Mouse (Mus musculus) CH12.LX (cell line): Measurements from ENCODE around the gene Obp2b. TPM values are rescaled to one million over a fixed set of nuclear protein-coding genes. Genes with fewer than 3 reads are reported as not detected.

Experiments
- DNase-seq: peaks from one replicate; pipeline ENCODE4 v3.0.0-alpha.2; 2013; ENCODE audit errors: extremely low read depth
- H3K27ac ChIP-seq: 2 replicates; pipeline ENCODE4 v1.5.1; 2012; ENCODE audit warnings: low read depth, mild to moderate bottlenecking, control low read depth, moderate library complexity; ENCODE audit not compliant: insufficient read depth
- H3K27me3 ChIP-seq: replicated peaks from 2 replicates; pipeline ENCODE3; 2012; ENCODE audit warnings: inconsistent platforms
- H3K36me3 ChIP-seq, 2 experiments: replicated peaks in 1 of 2; 2 replicates each; pipeline versions ENCODE3 to v1.6.1; 2012; ENCODE audit warnings: inconsistent platforms in 1 of 2, low read length in 1 of 2, mild to moderate bottlenecking in 1 of 2, mixed read lengths in 1 of 2, moderate library complexity in 1 of 2; ENCODE audit not compliant: control insufficient read depth in 1 of 2, insufficient read depth in 1 of 2
- H3K4me1 ChIP-seq, 2 experiments: 2 replicates each; pipeline ENCODE4 v1.6.1; 2012; ENCODE audit warnings: inconsistent platforms in 1 of 2, moderate library complexity in 1 of 2; ENCODE audit not compliant: insufficient read depth in 2 of 2, control insufficient read depth in 1 of 2
- H3K4me2 ChIP-seq: 2 replicates; pipeline ENCODE4 v1.6.1; 2012; ENCODE audit warnings: low read depth, mild to moderate bottlenecking, control low read depth; ENCODE audit not compliant: poor library complexity, insufficient read depth, severe bottlenecking
- H3K4me3 ChIP-seq, 3 experiments: fragments of 150-350 bp in 1 of 3; sonication (generic) in 1 of 3; replicated peaks in 1 of 3; 2 replicates each; pipeline versions ENCODE3 to v1.5.1; 2011 to 2012; ENCODE audit warnings: low read depth in 2 of 3, low read length in 2 of 3, mild to moderate bottlenecking in 2 of 3, moderate library complexity in 2 of 3, control low read depth in 1 of 3, improper control_type of control experiment in 1 of 3, inconsistent platforms in 1 of 3, mixed read lengths in 1 of 3; ENCODE audit not compliant: poor library complexity in 1 of 3
- H3K79me2 ChIP-seq: replicated peaks from 2 replicates; pipeline ENCODE4 v1.6.1; 2012; ENCODE audit warnings: mild to moderate bottlenecking, moderate library complexity; ENCODE audit not compliant: control insufficient read depth, poor library complexity, insufficient read depth, severe bottlenecking; ENCODE audit errors: extremely low read depth
- H3K9ac ChIP-seq: 2 replicates; pipeline ENCODE4 v1.6.1; 2012; ENCODE audit warnings: low read depth, mild to moderate bottlenecking, control low read depth, moderate library complexity; ENCODE audit not compliant: insufficient read depth
- H3K9me3 ChIP-seq: replicated peaks from 2 replicates; pipeline ENCODE3; 2012; ENCODE audit warnings: low read length, inconsistent platforms, mixed read lengths
- BHLHE40 ChIP-seq: IDR thresholded peaks from 2 replicates; pipeline ENCODE4 v1.6.1; 2011; ENCODE audit warnings: mild to moderate bottlenecking, low read depth, low read length, improper control_type of control experiment
- CHD1 ChIP-seq: IDR thresholded peaks from 2 replicates; pipeline ENCODE4 v1.6.1; 2012; ENCODE audit warnings: low read depth, low read length, improper control_type of control experiment, inconsistent platforms
- CHD2 ChIP-seq: IDR thresholded peaks from 2 replicates; pipeline ENCODE4 v1.6.1; 2011; ENCODE audit warnings: low read length, improper control_type of control experiment
- EP300 ChIP-seq: IDR thresholded peaks from 2 replicates; pipeline ENCODE4 v1.6.1; 2011; ENCODE audit warnings: low read length, improper control_type of control experiment
- ETS1 ChIP-seq: conservative IDR thresholded peaks from 2 replicates; pipeline ENCODE4 v1.6.1; 2012; ENCODE audit warnings: low read depth, mild to moderate bottlenecking, inconsistent platforms, low read length, improper control_type of control experiment, moderate library complexity
- GABPA ChIP-seq: IDR thresholded peaks from 2 replicates; pipeline ENCODE4 v1.6.1; 2012; ENCODE audit warnings: low read depth, low read length, improper control_type of control experiment, inconsistent platforms; ENCODE audit not compliant: insufficient replicate concordance
- HCFC1 ChIP-seq: IDR thresholded peaks from 2 replicates; pipeline ENCODE4 v1.6.1; 2012; ENCODE audit warnings: low read depth, mild to moderate bottlenecking, inconsistent platforms, low read length, improper control_type of control experiment
- JUND ChIP-seq: conservative IDR thresholded peaks from 2 replicates; pipeline ENCODE4 v1.6.1; 2011; ENCODE audit warnings: low read depth, low read length, improper control_type of control experiment
- MAFK ChIP-seq: IDR thresholded peaks from 2 replicates; pipeline ENCODE4 v1.6.1; 2011; ENCODE audit warnings: low read length, improper control_type of control experiment; ENCODE audit not compliant: insufficient replicate concordance
- MAZ ChIP-seq: IDR thresholded peaks from 2 replicates; pipeline ENCODE4 v1.6.1; 2012; ENCODE audit warnings: low read depth, mild to moderate bottlenecking, inconsistent platforms, low read length, improper control_type of control experiment, moderate library complexity
- MYC ChIP-seq: IDR thresholded peaks from 2 replicates; pipeline ENCODE4 v1.6.1; 2011; ENCODE audit warnings: low read depth, mild to moderate bottlenecking, improper control_type of control experiment, low read length
- PAX5 ChIP-seq: IDR thresholded peaks from 2 replicates; pipeline ENCODE4 v1.6.1; 2012; ENCODE audit warnings: low read length, inconsistent platforms, mixed read lengths
- POLR2A ChIP-seq: IDR thresholded peaks from 2 replicates; pipeline ENCODE4 v1.6.1; 2011; ENCODE audit warnings: low read depth, mild to moderate bottlenecking, improper control_type of control experiment, low read length
- RAD21 ChIP-seq: IDR thresholded peaks from 2 replicates; pipeline ENCODE4 v1.6.1; 2011; ENCODE audit warnings: low read depth, mild to moderate bottlenecking, low read length, improper control_type of control experiment, moderate library complexity
- SIN3A ChIP-seq: IDR thresholded peaks from 2 replicates; pipeline ENCODE4 v1.6.1; 2012; ENCODE audit warnings: low read length, improper control_type of control experiment, inconsistent platforms
- TBP ChIP-seq: conservative IDR thresholded peaks from 2 replicates; pipeline ENCODE4 v1.6.1; 2011; ENCODE audit warnings: low read depth, low read length, improper control_type of control experiment
- USF1 ChIP-seq: IDR thresholded peaks from 2 replicates; pipeline ENCODE4 v1.6.1; 2014; ENCODE audit warnings: low read depth, mild to moderate bottlenecking, inconsistent platforms, low read length, improper control_type of control experiment
- USF2 ChIP-seq: conservative IDR thresholded peaks from 2 replicates; pipeline ENCODE4 v1.6.1; 2011; ENCODE audit warnings: low read depth, low read length, improper control_type of control experiment
- ZC3H11A ChIP-seq: IDR thresholded peaks from 2 replicates; pipeline ENCODE4 v1.6.1; 2012; ENCODE audit warnings: low read depth, mild to moderate bottlenecking, inconsistent platforms, low read length, improper control_type of control experiment
- ZKSCAN1 ChIP-seq: IDR thresholded peaks from 2 replicates; pipeline ENCODE4 v1.6.1; 2012; ENCODE audit warnings: low read depth, inconsistent platforms, low read length, improper control_type of control experiment, borderline replicate concordance
- ZMIZ1 ChIP-seq: IDR thresholded peaks from 2 replicates; pipeline ENCODE4 v1.6.1; 2012; ENCODE audit warnings: low read depth, mild to moderate bottlenecking, inconsistent platforms, low read length, improper control_type of control experiment
- ZNF384 ChIP-seq: IDR thresholded peaks from 2 replicates; pipeline ENCODE4 v1.6.1; 2012; ENCODE audit warnings: low read depth, low read length, improper control_type of control experiment, inconsistent platforms
- dilution Hi-C: fragments of 300-500 bp; cut with MboI; formaldehyde crosslinking; loops from 2 replicates; pipeline ENCODE4 v1.14.3; 2020; ENCODE audit warnings: low sequenced_read_pairs; ENCODE audit not compliant: extremely low pct_unique_long_range_greater_than_20kb, extremely low pct_ligation_motif_present
- in situ Hi-C: fragments of 300-500 bp; cut with MboI; formaldehyde crosslinking; loops from 3 replicates; pipeline ENCODE4 v1.14.3; 2019; ENCODE audit warnings: low sequenced_read_pairs, low pct_ligation_motif_present, low pct_unique_long_range_greater_than_20kb, mixed read lengths
- polyA plus RNA-seq: library from polyadenylated mRNA; unstranded; fragments of >175 nt; gene quantifications from 2 replicates; pipeline ENCODE4 v1.2.1, GENCODE M21; 2012; ENCODE audit warnings: low read depth; ENCODE audit not compliant: insufficient read length
- total RNA-seq, 2 experiments: library from RNA; depleted of rRNA; stranded (reverse); fragments of 300-350 nt in 1 of 2; fragments of >200 nt in 1 of 2; gene quantifications; 2 replicates each; pipeline ENCODE4 v1.2.3; 2012 to 2014

Obp2b gene
- total and polyA plus RNA-seq, 3 experiments = not detected

- TF ChIP-seq SIN3A (no peak), USF2 (no peak), ZC3H11A (no peak), HCFC1 (no peak), MYC (no peak), POLR2A (no peak), RAD21 (no peak), GABPA (no peak), CHD2 (no peak), EP300 (no peak), ZKSCAN1 (no peak)
- TF ChIP-seq, all 38 proteins: peak for 0
- no peaks in the 10 kb centered on the region for H3K9me3 ChIP-seq
- H3K9ac ChIP-seq = no peak within 1 kb of the TSS
- H3K36me3 ChIP-seq = no peaks in the 10 kb centered on the region
- dilution Hi-C loops (no loop called here), in situ Hi-C loops (no loop called here)
- peaks cover 0 to 13% of the 10 kb centered on the region in 2 experiments; a peak in 2 of 4 replicates for H3K4me1 ChIP-seq
- H3K79me2 ChIP-seq = no peaks in the 10 kb centered on the region
- no peak within 1 kb of the TSS for H3K4me3 ChIP-seq
- peaks cover 36% of the 10 kb centered on the region for H3K27me3 ChIP-seq
- no peak within 1 kb of the TSS for H3K4me2 ChIP-seq
- no peak within 1 kb of the TSS for H3K27ac ChIP-seq
- DNase-seq = no peak
Observed at GRCm38 (mm10) chr2:25776717-25777116, 39.9 kb downstream of the Obp2b start, which contains the start of gene Lcn11. TSS of gene Lcn11 (plus strand) at chr2:25777017.

GRCm38 (mm10) chr2:25779076-25779475, 42.3 kb downstream of the Obp2b start:
- H3K36me3 ChIP-seq = no peaks in the 10 kb centered on the region
- DNase-seq = no peak
- TF ChIP-seq USF1 (no peak), ZNF384 (no peak), BHLHE40 (no peak), USF2 (no peak), TBP (no peak), PAX5 (no peak), ZMIZ1 (no peak), MAFK (no peak), ETS1 (no peak), MAZ (no peak), JUND (no peak), CHD1 (no peak)
- no peak overlapping the region for H3K4me3 ChIP-seq
- H3K27me3 ChIP-seq = peaks cover 42% of the 10 kb centered on the region
- H3K9me3 ChIP-seq = no peaks in the 10 kb centered on the region
- no peaks in the 10 kb centered on the region for H3K79me2 ChIP-seq
- H3K4me2 ChIP-seq = no peak overlapping the region
- H3K4me1 ChIP-seq = peaks cover 0 to 13% of the 10 kb centered on the region in 2 experiments; a peak in 2 of 4 replicates
- dilution Hi-C loops = no loop called here
- H3K9ac ChIP-seq = no peak overlapping the region
- H3K27ac ChIP-seq = no peak overlapping the region
- in situ Hi-C loops = no loop called here
